Mouse (Mus musculus) hindbrain, embryonic 15.5 days (tissue): Measurements from ENCODE around the gene Setd7. TPM values are rescaled to one million over a fixed set of nuclear protein-coding genes. Genes with fewer than 3 reads are reported as not detected.
A peak's percentile ranks its signal among the peaks of the same experiment; 100 is the strongest.

ENCODE experiments used
- ATAC-seq: fragments of 200-750 bp; cut with Nextera tagmentation; 2 replicates; pipeline ENCODE4 v1.8.0; 2017; ENCODE audit warnings: low read depth, moderate number of reproducible peaks, moderate TSS enrichment; ENCODE audit not compliant: low FRiP score
- H3K27ac ChIP-seq: fragments of 300-500 bp; sonication (generic); replicated peaks from 2 replicates; pipeline ENCODE4 v1.5.1; 2015; ENCODE audit warnings: mild to moderate bottlenecking, inconsistent platforms
- H3K27me3 ChIP-seq: fragments of 300-500 bp; sonication (generic); 2 replicates; pipeline ENCODE4 v1.6.1; 2015; ENCODE audit warnings: control low read depth, inconsistent platforms
- H3K36me3 ChIP-seq: fragments of 300-500 bp; sonication (generic); 2 replicates; pipeline ENCODE4 v1.6.1; 2015; ENCODE audit warnings: control low read depth, inconsistent platforms
- H3K4me1 ChIP-seq: fragments of 300-500 bp; sonication (generic); replicated peaks from 2 replicates; pipeline ENCODE4 v1.6.1; 2015; ENCODE audit warnings: control low read depth, inconsistent platforms
- H3K4me2 ChIP-seq: fragments of 300-500 bp; sonication (generic); 2 replicates; pipeline ENCODE4 v1.6.1; 2015; ENCODE audit warnings: moderate library complexity, mild to moderate bottlenecking, inconsistent platforms
- H3K4me3 ChIP-seq: fragments of 300-500 bp; sonication (generic); 2 replicates; pipeline ENCODE4 v1.5.1; 2015; ENCODE audit warnings: mild to moderate bottlenecking, inconsistent platforms
- H3K9ac ChIP-seq: fragments of 300-500 bp; sonication (generic); 2 replicates; pipeline ENCODE4 v1.6.1; 2015; ENCODE audit warnings: inconsistent platforms
- H3K9me3 ChIP-seq: fragments of 300-500 bp; sonication (generic); 2 replicates; pipeline ENCODE4 v1.6.1; 2016; ENCODE audit warnings: control low read depth, inconsistent platforms
- WGBS: fragments of 180-500 bp; shearing (Covaris S2); methylation state at CpG from one replicate; pipeline ENCODE4 v1.1.7; 2015; 5-methylcytosine and 5-hydroxymethylcytosine counted together
- polyA plus RNA-seq: library from polyadenylated mRNA; unstranded; fragments of >200 nt; fragmentation: Nextera tagmentation; extraction: Ambion mirVana; gene quantifications from 2 replicates; pipeline ENCODE4 v1.2.1, GENCODE M21; 2015

The Setd7 gene
- polyA plus RNA-seq, 1 experiment from 2014 or later = 2.9 TPM

GRCm38 (mm10) chr3:51554067-51554466, 6.6 kb downstream of the Setd7 start:
- H3K27me3 ChIP-seq = no peaks in the 10 kb centered on the region
- peaks cover 9% of the 10 kb centered on the region; the same call in 1 of the 2 replicates for H3K36me3 ChIP-seq
- peak overlapping the region; percentile 50 for H3K27ac ChIP-seq
- 0 out of 2 replicates have a peak overlapping the region, but pooled peaks have one; percentile 13 for H3K9ac ChIP-seq
- no peaks in the 10 kb centered on the region for H3K9me3 ChIP-seq
- H3K4me2 ChIP-seq = no peak overlapping the region; the same call in 1 of the 2 replicates
- no peak for ATAC-seq
- H3K4me1 ChIP-seq = peaks cover 46% of the 10 kb centered on the region
- WGBS = 69% methylated on average over 9 of the region's 9 CpGs
- no peak overlapping the region for H3K4me3 ChIP-seq

GRCm38 (mm10) chr3:51553497-51553875, 7.2 kb downstream of the Setd7 start:
- H3K9me3 ChIP-seq = no peaks in the 10 kb centered on the region
- no peak overlapping the region for H3K4me2 ChIP-seq
- peaks cover 10% of the 10 kb centered on the region; the same call in 1 of the 2 replicates for H3K36me3 ChIP-seq
- no peak overlapping the region for H3K9ac ChIP-seq
- 50% methylated on average over 8 of the region's 8 CpGs for WGBS
- no peak for ATAC-seq
- peaks cover 40% of the 10 kb centered on the region for H3K4me1 ChIP-seq
- H3K27me3 ChIP-seq = no peaks in the 10 kb centered on the region
- H3K27ac ChIP-seq = peak overlapping the region; percentile 50
- no peak overlapping the region for H3K4me3 ChIP-seq

GRCm38 (mm10) chr3:51552841-51553496, 7.7 kb downstream of the Setd7 start:
- Histone ChIP-seq H3K27ac (no peak overlapping the region), H3K9ac (no peak overlapping the region), H3K36me3 (peaks cover 10% of the 10 kb centered on the region; the same call in 1 of the 2 replicates), H3K9me3 (no peaks in the 10 kb centered on the region), H3K4me3 (no peak overlapping the region), H3K4me2 (no peak overlapping the region), H3K4me1 (peaks cover 35% of the 10 kb centered on the region), H3K27me3 (no peaks in the 10 kb centered on the region)
- 62% methylated on average over 10 of the region's 10 CpGs for WGBS
- no peak for ATAC-seq

GRCm38 (mm10) chr3:51552197-51552596, 8.5 kb downstream of the Setd7 start:
- no peak overlapping the region for H3K27ac ChIP-seq
- H3K4me3 ChIP-seq = no peak overlapping the region
- no peak overlapping the region for H3K4me2 ChIP-seq
- WGBS = 76% methylated on average over 2 of the region's 2 CpGs
- no peak for ATAC-seq
- peaks cover 10% of the 10 kb centered on the region; the same call in 1 of the 2 replicates for H3K36me3 ChIP-seq
- no peaks in the 10 kb centered on the region for H3K27me3 ChIP-seq
- peaks cover 32% of the 10 kb centered on the region for H3K4me1 ChIP-seq
- H3K9me3 ChIP-seq = no peaks in the 10 kb centered on the region
- H3K9ac ChIP-seq = no peak overlapping the region

GRCm38 (mm10) chr3:51548987-51549579, 11.6 kb downstream of the Setd7 start:
- WGBS = 94% methylated on average over 17 of the region's 17 CpGs
- Histone ChIP-seq H3K27ac (no peak overlapping the region), H3K9ac (no peak overlapping the region), H3K9me3 (no peaks in the 10 kb centered on the region), H3K4me2 (no peak overlapping the region), H3K36me3 (peaks cover 10% of the 10 kb centered on the region; the same call in 1 of the 2 replicates), H3K4me3 (no peak overlapping the region), H3K27me3 (no peaks in the 10 kb centered on the region), H3K4me1 (peaks cover 19% of the 10 kb centered on the region)
- ATAC-seq = no peak

- Histone ChIP-seq H3K9ac (no peak overlapping the region), H3K9me3 (no peaks in the 10 kb centered on the region), H3K27ac (no peak overlapping the region), H3K27me3 (no peaks in the 10 kb centered on the region), H3K36me3 (peaks cover 12% of the 10 kb centered on the region), H3K4me2 (no peak overlapping the region), H3K4me1 (peaks cover 5% of the 10 kb centered on the region), H3K4me3 (no peak overlapping the region)
- 84% methylated on average over 6 of the region's 6 CpGs for WGBS
- no peak for ATAC-seq
Measured at GRCm38 (mm10) chr3:51547577-51547976, 13.1 kb downstream of the Setd7 start.

- Histone ChIP-seq H3K9me3 (no peaks in the 10 kb centered on the region), H3K27ac (no peak overlapping the region; the same call in 1 of the 2 replicates), H3K4me3 (no peak overlapping the region), H3K36me3 (peaks cover 33% of the 10 kb centered on the region), H3K4me2 (0 out of 2 replicates have a peak overlapping the region, but pooled peaks have one; percentile 17), H3K9ac (no peak overlapping the region), H3K4me1 (peaks cover 3% of the 10 kb centered on the region; the same call in 1 of the 2 replicates), H3K27me3 (no peaks in the 10 kb centered on the region)
- peak; percentile 63; the same call in 1 of the 2 replicates for ATAC-seq
- 52% methylated on average over 19 of the region's 19 CpGs for WGBS
Measured at GRCm38 (mm10) chr3:51544442-51545128, 16.1 kb downstream of the Setd7 start.

- Histone ChIP-seq H3K36me3 (peaks cover 50% of the 10 kb centered on the region), H3K27me3 (no peaks in the 10 kb centered on the region), H3K4me3 (no peak overlapping the region), H3K27ac (no peak overlapping the region), H3K9me3 (no peaks in the 10 kb centered on the region), H3K4me1 (peaks cover 3% of the 10 kb centered on the region; the same call in 1 of the 2 replicates), H3K4me2 (no peak overlapping the region), H3K9ac (no peak overlapping the region)
- ATAC-seq = no peak
- 97% methylated on average over 9 of the region's 9 CpGs for WGBS
Measured at GRCm38 (mm10) chr3:51540659-51541058, 20.0 kb downstream of the Setd7 start.

- H3K9ac ChIP-seq = no peak overlapping the region
- WGBS = 59% methylated on average over 15 of the region's 15 CpGs
- H3K27me3 ChIP-seq = no peaks in the 10 kb centered on the region
- peaks cover 3% of the 10 kb centered on the region; the same call in 1 of the 2 replicates for H3K4me1 ChIP-seq
- H3K4me2 ChIP-seq = no peak overlapping the region
- H3K4me3 ChIP-seq = no peak overlapping the region
- H3K36me3 ChIP-seq = peaks cover 56% of the 10 kb centered on the region
- H3K9me3 ChIP-seq = no peaks in the 10 kb centered on the region
- H3K27ac ChIP-seq = no peak overlapping the region
- no peak for ATAC-seq
Measured at GRCm38 (mm10) chr3:51539567-51540408, 20.9 kb downstream of the Setd7 start.

- Histone ChIP-seq H3K9ac (no peak overlapping the region), H3K4me2 (no peak overlapping the region), H3K27me3 (no peaks in the 10 kb centered on the region), H3K27ac (no peak overlapping the region), H3K36me3 (peaks cover 62% of the 10 kb centered on the region), H3K9me3 (no peaks in the 10 kb centered on the region), H3K4me1 (peaks cover 12% of the 10 kb centered on the region; the same call in 1 of the 2 replicates), H3K4me3 (no peak overlapping the region)
- ATAC-seq = no peak
- 90% methylated on average over 9 of the region's 9 CpGs for WGBS
Measured at GRCm38 (mm10) chr3:51534013-51534412, 26.7 kb downstream of the Setd7 start.

GRCm38 (mm10) chr3:51533573-51533972, 27.1 kb downstream of the Setd7 start:
- no peak for ATAC-seq
- H3K36me3 ChIP-seq = peaks cover 63% of the 10 kb centered on the region

More at GRCm38 (mm10) chr3:51533573-51533972, 27.1 kb downstream of the Setd7 start:
- H3K27ac ChIP-seq = no peak overlapping the region
- no peak overlapping the region for H3K4me3 ChIP-seq
- no peak overlapping the region for H3K9ac ChIP-seq
- H3K4me1 ChIP-seq = peaks cover 12% of the 10 kb centered on the region; the same call in 1 of the 2 replicates
- no peak overlapping the region for H3K4me2 ChIP-seq
- WGBS = 70% methylated on average over 5 of the region's 5 CpGs
- H3K9me3 ChIP-seq = no peaks in the 10 kb centered on the region
- no peaks in the 10 kb centered on the region for H3K27me3 ChIP-seq
